Mouse (Mus musculus): ENCODE results near the gene 9430015G10Rik.

The 9430015G10Rik gene

DNA sequence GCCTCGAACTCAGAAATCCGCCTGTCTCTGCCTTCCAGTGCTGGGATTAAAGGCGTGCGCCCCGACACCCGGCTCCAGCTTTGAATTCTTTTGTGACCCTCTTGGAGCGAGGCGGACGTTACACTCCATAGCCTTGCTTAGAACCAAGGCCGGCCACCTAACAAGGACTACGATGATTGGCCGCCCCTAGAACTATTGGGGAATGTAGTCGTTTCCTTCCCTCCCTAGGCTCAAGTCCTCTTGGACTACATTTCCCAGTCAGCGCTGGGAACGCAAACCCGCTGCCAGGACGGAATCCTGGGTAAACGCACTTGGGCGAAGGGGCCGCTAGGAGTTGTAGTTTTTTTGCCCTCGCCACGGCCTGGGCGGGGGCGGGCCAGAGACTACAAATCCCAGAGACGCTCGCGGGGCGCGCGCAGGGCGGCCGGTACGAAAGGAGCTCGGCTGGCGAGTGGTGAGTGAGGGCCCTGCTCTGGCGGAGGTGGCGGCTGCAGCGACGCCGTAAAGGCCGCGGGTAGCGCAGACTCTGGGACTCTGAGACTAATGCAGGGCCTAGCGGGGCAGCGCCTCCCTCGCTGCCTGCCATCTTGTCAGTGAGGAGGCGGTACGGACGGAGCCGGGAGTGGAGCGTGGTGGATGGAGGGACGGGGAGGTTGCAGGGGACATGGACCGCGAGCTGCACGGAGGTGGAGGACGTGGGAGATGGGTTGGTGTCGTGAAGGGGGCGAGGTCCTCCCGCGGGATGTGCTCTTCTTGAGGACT, at the start of gene 9430015G10Rik:
Gene 9430015G10Rik (plus strand): TSS at position 413 of the 762 bp plus-strand sequence.
- DNase-seq (ENCODE audit: extremely low read depth, insufficient read length, low spot score), result peak; percentile 95

DNA sequence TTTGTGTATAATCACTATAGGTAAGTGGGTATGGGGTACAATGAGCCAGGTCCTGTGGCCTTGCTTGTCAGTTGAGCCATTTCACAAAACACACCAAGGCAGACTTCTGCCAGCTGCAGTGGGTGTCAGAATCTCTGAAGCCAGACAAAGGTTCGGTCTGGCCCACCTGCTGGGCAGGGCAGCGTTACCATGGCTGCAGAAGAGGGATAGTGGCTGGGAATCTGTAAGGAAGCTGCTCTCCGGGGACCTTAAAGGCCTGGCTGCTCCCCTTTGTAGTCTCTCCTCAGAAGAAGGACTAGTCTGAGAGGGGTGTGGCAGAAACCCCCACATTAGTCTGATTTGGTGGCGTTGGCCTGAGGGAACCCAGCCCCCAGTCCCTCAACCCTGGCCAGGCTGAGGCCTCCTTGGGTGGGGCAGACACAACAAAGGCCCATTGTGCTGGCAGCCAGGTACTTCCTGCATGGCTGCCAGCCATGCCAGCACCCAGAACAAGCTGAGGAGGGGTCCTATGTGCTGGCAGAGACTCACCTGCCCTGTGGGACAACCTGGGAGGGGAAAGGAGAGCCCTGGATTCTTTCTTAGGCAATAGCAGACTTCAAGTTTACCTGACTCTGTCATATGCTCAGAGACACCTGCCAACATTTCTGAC, 45.8 kb upstream of the 9430015G10Rik start:
- DNase-seq (ENCODE audit: extremely low read depth, insufficient read length, low spot score), result no peak

- no peak for DNase-seq (ENCODE audit: extremely low read depth, insufficient read length, low spot score)
Observed at GRCm38 (mm10) chr4:156064510-156064897, 45.3 kb upstream of the 9430015G10Rik start.

- DNase-seq (ENCODE audit: extremely low read depth, insufficient read length, low spot score), result no peak
Observed at GRCm38 (mm10) chr4:156065156-156065894, 44.5 kb upstream of the 9430015G10Rik start.

- DNase-seq (ENCODE audit: extremely low read depth, insufficient read length, low spot score), result no peak
Observed at GRCm38 (mm10) chr4:156067256-156067949, 42.4 kb upstream of the 9430015G10Rik start.

DNA sequence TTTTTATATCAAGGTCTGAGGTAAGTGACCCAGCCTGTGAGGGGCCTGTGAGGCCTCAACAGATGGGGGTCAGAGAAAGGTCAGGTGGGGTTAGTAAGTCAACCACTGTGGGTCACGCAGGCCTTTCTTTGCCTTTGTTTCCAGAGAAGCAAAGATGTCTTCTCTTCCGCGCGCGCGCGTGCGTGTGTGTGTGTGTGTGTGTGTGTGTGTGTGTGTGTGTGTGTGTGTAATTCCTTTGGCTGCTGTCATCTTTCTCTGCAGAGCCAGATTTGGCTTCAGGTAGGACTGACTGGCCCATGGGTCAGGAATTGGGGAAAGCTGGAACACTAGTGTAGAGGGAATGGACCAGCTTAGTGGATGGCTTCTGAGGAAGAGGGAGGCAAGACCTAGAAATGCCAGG, 40.1 kb upstream of the 9430015G10Rik start:
- DNase-seq (ENCODE audit: extremely low read depth, insufficient read length, low spot score), result no peak

GRCm38 (mm10) chr4:156070276-156070675, 39.5 kb upstream of the 9430015G10Rik start:
- no peak for DNase-seq (ENCODE audit: extremely low read depth, insufficient read length, low spot score)

- no peak for DNase-seq (ENCODE audit: extremely low read depth, insufficient read length, low spot score)
Observed at GRCm38 (mm10) chr4:156070716-156071115, 39.1 kb upstream of the 9430015G10Rik start.

- no peak for DNase-seq (ENCODE audit: extremely low read depth, insufficient read length, low spot score)
Observed at GRCm38 (mm10) chr4:156076911-156077382, 32.8 kb upstream of the 9430015G10Rik start.

GRCm38 (mm10) chr4:156077499-156078301, 32.1 kb upstream of the 9430015G10Rik start:
- DNase-seq (ENCODE audit: extremely low read depth, insufficient read length, low spot score), result no peak

- DNase-seq (ENCODE audit: extremely low read depth, insufficient read length, low spot score), result no peak
Observed at GRCm38 (mm10) chr4:156082621-156083234, 27.1 kb upstream of the 9430015G10Rik start.

GRCm38 (mm10) chr4:156083348-156083747, 26.4 kb upstream of the 9430015G10Rik start:
- DNase-seq (ENCODE audit: extremely low read depth, insufficient read length, low spot score), result no peak

- DNase-seq (ENCODE audit: extremely low read depth, insufficient read length, low spot score), result no peak
Observed at GRCm38 (mm10) chr4:156084096-156084879, 25.5 kb upstream of the 9430015G10Rik start.

DNA sequence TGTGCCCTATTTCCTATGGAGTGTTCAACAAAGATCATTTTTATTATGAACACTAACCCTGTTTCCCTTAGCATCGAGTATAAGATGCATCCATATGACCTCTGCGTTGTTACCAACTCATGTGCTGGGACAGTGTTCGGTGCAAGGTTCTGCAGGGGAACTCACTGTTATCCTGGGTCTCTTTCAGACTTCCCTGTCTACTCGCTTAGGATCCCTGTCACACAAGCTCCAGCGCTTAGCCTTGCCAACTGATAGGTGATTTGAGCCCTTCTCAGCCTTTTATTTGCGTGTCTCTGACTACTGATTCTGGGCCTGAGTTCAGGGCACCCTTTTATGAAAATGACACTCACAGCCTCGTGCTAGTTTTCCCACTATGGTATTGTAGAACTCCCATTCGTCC, 24.5 kb upstream of the 9430015G10Rik start:
- DNase-seq (ENCODE audit: extremely low read depth, insufficient read length, low spot score), result no peak

GRCm38 (mm10) chr4:156087398-156088087, 22.2 kb upstream of the 9430015G10Rik start:
- no peak for DNase-seq (ENCODE audit: extremely low read depth, insufficient read length, low spot score)

DNA sequence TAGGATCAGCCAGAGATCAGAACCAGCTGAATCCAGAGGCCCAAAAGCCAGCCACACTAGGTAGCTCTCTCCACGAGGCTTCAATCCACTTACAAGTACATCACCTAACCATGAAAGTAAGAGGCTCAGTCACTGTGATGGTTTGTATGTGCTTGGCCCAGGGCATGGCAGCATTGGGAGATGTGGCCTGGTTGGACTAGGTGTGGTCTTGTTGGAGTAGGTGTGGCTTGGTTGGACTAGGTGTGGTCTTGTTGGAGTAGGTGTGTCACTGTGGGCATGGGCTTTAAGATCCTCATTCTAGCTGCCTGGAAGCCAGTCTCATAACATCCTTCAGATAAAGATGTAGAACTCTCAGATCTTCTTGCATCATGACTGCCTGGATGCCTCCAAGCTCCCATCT, 18.5 kb upstream of the 9430015G10Rik start:
- no peak for DNase-seq (ENCODE audit: extremely low read depth, insufficient read length, low spot score)

GRCm38 (mm10) chr4:156092765-156093164, 17.0 kb upstream of the 9430015G10Rik start:
- no peak for DNase-seq (ENCODE audit: extremely low read depth, insufficient read length, low spot score)

GRCm38 (mm10) chr4:156093758-156094157, 16.0 kb upstream of the 9430015G10Rik start:
- no peak for DNase-seq (ENCODE audit: extremely low read depth, insufficient read length, low spot score)

Measured in 3134 (cell line).